Mouse (Mus musculus): ENCODE results near the gene Fam186a. TPM values are rescaled to one million over a fixed set of nuclear protein-coding genes. Genes with fewer than 3 reads are reported as not detected.

Fam186a gene
- polyA plus RNA-seq (2017; shearing (Covaris generic)), result not detected

DNA sequence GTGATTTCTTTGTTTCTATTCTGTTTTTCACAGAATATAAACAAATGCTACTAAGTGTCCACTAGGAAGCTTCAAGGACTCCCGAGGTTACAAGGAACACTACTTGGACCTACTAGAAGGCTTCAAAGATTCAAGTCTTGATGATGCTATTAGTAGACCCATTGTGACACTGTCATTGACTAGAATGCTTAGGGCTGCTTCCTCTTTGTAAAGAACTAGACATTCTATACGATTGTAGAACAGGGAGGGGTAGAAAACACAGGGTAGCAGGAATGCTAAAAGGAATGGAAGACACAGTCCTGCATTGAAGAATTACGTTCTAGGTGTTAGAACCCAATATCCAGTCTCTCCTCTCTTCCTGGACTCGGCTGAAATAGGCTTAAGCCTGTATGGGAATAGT lies at the start of gene Fam186a:
Gene Fam186a (minus strand): TSS at position 101 of the 400 bp plus-strand sequence.

GRCm38 (mm10) chr15:99969765-99970164 lies 2.9 kb upstream of the Fam186a start, which contains the start of gene Larp4:
Gene Larp4 (plus strand): TSS chr15:99970065.

GRCm38 (mm10) chr15:99875334-99875869 lies 91.5 kb downstream of the Fam186a start, which contains the start of gene Lima1:
Gene Lima1 (minus strand): TSS chr15:99875456.

Other genes starting within 250 kb of the Fam186a start
- under 1 TPM; 0.14 to 0.36 TPM for gene Gpd1, start 249.5 kb downstream of the Fam186a start, polyA plus RNA-seq (2017; shearing (Covaris generic))
- 100 to 1,000 TPM; 133 to 166 TPM for gene Cox14, start 241.4 kb downstream of the Fam186a start, polyA plus RNA-seq (2017; shearing (Covaris generic))
- gene Cers5, start 194.2 kb downstream of the Fam186a start, polyA plus RNA-seq (2017; shearing (Covaris generic)), result 10 to 100 TPM; 86.7 to 92.1 TPM
- 1 to 10 TPM; 1.2 to 1.4 TPM for gene Lima1, start 91.6 kb downstream of the Fam186a start, polyA plus RNA-seq (2017; shearing (Covaris generic))
- gene Larp4, start 3.0 kb upstream of the Fam186a start, polyA plus RNA-seq (2017; shearing (Covaris generic)), result 10 to 100 TPM; 50.3 to 58.5 TPM
- gene Dip2b, start 71.6 kb upstream of the Fam186a start, polyA plus RNA-seq (2017; shearing (Covaris generic)), result 10 to 100 TPM; 20.0 to 22.6 TPM

All from activated CD4-positive, CD25-positive, alpha-beta regulatory T cell (primary cell).